Mouse (Mus musculus) CH12.LX (cell line): ENCODE results near the gene Pdzd2. TPM values are rescaled to one million over a fixed set of nuclear protein-coding genes. Genes with fewer than 3 reads are reported as not detected.

Source experiments
- DNase-seq: peaks from one replicate; pipeline ENCODE4 v3.0.0-alpha.2; 2013; ENCODE audit errors: extremely low read depth
- H3K27ac ChIP-seq: 2 replicates; pipeline ENCODE4 v1.5.1; 2012; ENCODE audit warnings: low read depth, mild to moderate bottlenecking, control low read depth, moderate library complexity; ENCODE audit not compliant: insufficient read depth
- H3K27me3 ChIP-seq: replicated peaks from 2 replicates; pipeline ENCODE3; 2012; ENCODE audit warnings: inconsistent platforms
- H3K36me3 ChIP-seq, 2 experiments: replicated peaks in 1 of 2; 2 replicates each; pipeline versions ENCODE3 to v1.6.1; 2012; ENCODE audit warnings: inconsistent platforms in 1 of 2, low read length in 1 of 2, mild to moderate bottlenecking in 1 of 2, mixed read lengths in 1 of 2, moderate library complexity in 1 of 2; ENCODE audit not compliant: control insufficient read depth in 1 of 2, insufficient read depth in 1 of 2
- H3K4me1 ChIP-seq, 2 experiments: 2 replicates each; pipeline ENCODE4 v1.6.1; 2012; ENCODE audit warnings: inconsistent platforms in 1 of 2, moderate library complexity in 1 of 2; ENCODE audit not compliant: insufficient read depth in 2 of 2, control insufficient read depth in 1 of 2
- H3K4me2 ChIP-seq: 2 replicates; pipeline ENCODE4 v1.6.1; 2012; ENCODE audit warnings: low read depth, mild to moderate bottlenecking, control low read depth; ENCODE audit not compliant: poor library complexity, insufficient read depth, severe bottlenecking
- H3K4me3 ChIP-seq, 3 experiments: fragments of 150-350 bp in 1 of 3; sonication (generic) in 1 of 3; replicated peaks in 1 of 3; 2 replicates each; pipeline versions ENCODE3 to v1.5.1; 2011 to 2012; ENCODE audit warnings: low read depth in 2 of 3, low read length in 2 of 3, mild to moderate bottlenecking in 2 of 3, moderate library complexity in 2 of 3, control low read depth in 1 of 3, improper control_type of control experiment in 1 of 3, inconsistent platforms in 1 of 3, mixed read lengths in 1 of 3; ENCODE audit not compliant: poor library complexity in 1 of 3
- H3K79me2 ChIP-seq: replicated peaks from 2 replicates; pipeline ENCODE4 v1.6.1; 2012; ENCODE audit warnings: mild to moderate bottlenecking, moderate library complexity; ENCODE audit not compliant: control insufficient read depth, poor library complexity, insufficient read depth, severe bottlenecking; ENCODE audit errors: extremely low read depth
- H3K9ac ChIP-seq: 2 replicates; pipeline ENCODE4 v1.6.1; 2012; ENCODE audit warnings: low read depth, mild to moderate bottlenecking, control low read depth, moderate library complexity; ENCODE audit not compliant: insufficient read depth
- H3K9me3 ChIP-seq: replicated peaks from 2 replicates; pipeline ENCODE3; 2012; ENCODE audit warnings: low read length, inconsistent platforms, mixed read lengths
- BHLHE40 ChIP-seq: IDR thresholded peaks from 2 replicates; pipeline ENCODE4 v1.6.1; 2011; ENCODE audit warnings: mild to moderate bottlenecking, low read depth, low read length, improper control_type of control experiment
- CHD2 ChIP-seq: IDR thresholded peaks from 2 replicates; pipeline ENCODE4 v1.6.1; 2011; ENCODE audit warnings: low read length, improper control_type of control experiment
- EP300 ChIP-seq: IDR thresholded peaks from 2 replicates; pipeline ENCODE4 v1.6.1; 2011; ENCODE audit warnings: low read length, improper control_type of control experiment
- ETS1 ChIP-seq: conservative IDR thresholded peaks from 2 replicates; pipeline ENCODE4 v1.6.1; 2012; ENCODE audit warnings: low read depth, mild to moderate bottlenecking, inconsistent platforms, low read length, improper control_type of control experiment, moderate library complexity
- HCFC1 ChIP-seq: IDR thresholded peaks from 2 replicates; pipeline ENCODE4 v1.6.1; 2012; ENCODE audit warnings: low read depth, mild to moderate bottlenecking, inconsistent platforms, low read length, improper control_type of control experiment
- KAT2A ChIP-seq: IDR thresholded peaks from 2 replicates; pipeline ENCODE4 v1.6.1; 2012; ENCODE audit warnings: low read length, improper control_type of control experiment, inconsistent platforms; ENCODE audit not compliant: insufficient replicate concordance
- MAFK ChIP-seq: IDR thresholded peaks from 2 replicates; pipeline ENCODE4 v1.6.1; 2011; ENCODE audit warnings: low read length, improper control_type of control experiment; ENCODE audit not compliant: insufficient replicate concordance
- MAZ ChIP-seq: IDR thresholded peaks from 2 replicates; pipeline ENCODE4 v1.6.1; 2012; ENCODE audit warnings: low read depth, mild to moderate bottlenecking, inconsistent platforms, low read length, improper control_type of control experiment, moderate library complexity
- MEF2A ChIP-seq: IDR thresholded peaks from 2 replicates; pipeline ENCODE4 v1.6.1; 2014; ENCODE audit warnings: low read depth, mild to moderate bottlenecking, inconsistent platforms, low read length, improper control_type of control experiment, borderline replicate concordance
- MXI1 ChIP-seq: IDR thresholded peaks from 2 replicates; pipeline ENCODE4 v1.6.1; 2011; ENCODE audit warnings: mild to moderate bottlenecking, low read depth, low read length, improper control_type of control experiment
- NELFE ChIP-seq: IDR thresholded peaks from 2 replicates; pipeline ENCODE4 v1.6.1; 2011; ENCODE audit warnings: low read depth, low read length, improper control_type of control experiment
- NRF1 ChIP-seq: IDR thresholded peaks from 2 replicates; pipeline ENCODE4 v1.6.1; 2014; ENCODE audit warnings: low read depth, mild to moderate bottlenecking, inconsistent platforms, low read length, improper control_type of control experiment, moderate library complexity
- POLR2A ChIP-seq: IDR thresholded peaks from 2 replicates; pipeline ENCODE4 v1.6.1; 2011; ENCODE audit warnings: low read depth, mild to moderate bottlenecking, improper control_type of control experiment, low read length
- POLR2AphosphoS2 ChIP-seq: IDR thresholded peaks from 2 replicates; pipeline ENCODE4 v1.6.1; 2011; ENCODE audit warnings: low read depth, low read length, improper control_type of control experiment
- RCOR1 ChIP-seq: conservative IDR thresholded peaks from 2 replicates; pipeline ENCODE4 v1.6.1; 2012; ENCODE audit warnings: low read depth, mild to moderate bottlenecking, inconsistent platforms, low read length, improper control_type of control experiment
- SIN3A ChIP-seq: IDR thresholded peaks from 2 replicates; pipeline ENCODE4 v1.6.1; 2012; ENCODE audit warnings: low read length, improper control_type of control experiment, inconsistent platforms
- UBTF ChIP-seq: IDR thresholded peaks from 2 replicates; pipeline ENCODE4 v1.6.1; 2012; ENCODE audit warnings: low read depth, mild to moderate bottlenecking, inconsistent platforms, low read length, improper control_type of control experiment, moderate library complexity
- ZMIZ1 ChIP-seq: IDR thresholded peaks from 2 replicates; pipeline ENCODE4 v1.6.1; 2012; ENCODE audit warnings: low read depth, mild to moderate bottlenecking, inconsistent platforms, low read length, improper control_type of control experiment
- dilution Hi-C: fragments of 300-500 bp; cut with MboI; formaldehyde crosslinking; loops from 2 replicates; pipeline ENCODE4 v1.14.3; 2020; ENCODE audit warnings: low sequenced_read_pairs; ENCODE audit not compliant: extremely low pct_unique_long_range_greater_than_20kb, extremely low pct_ligation_motif_present
- in situ Hi-C: fragments of 300-500 bp; cut with MboI; formaldehyde crosslinking; loops from 3 replicates; pipeline ENCODE4 v1.14.3; 2019; ENCODE audit warnings: low sequenced_read_pairs, low pct_ligation_motif_present, low pct_unique_long_range_greater_than_20kb, mixed read lengths
- polyA plus RNA-seq: library from polyadenylated mRNA; unstranded; fragments of >175 nt; gene quantifications from 2 replicates; pipeline ENCODE4 v1.2.1, GENCODE M21; 2012; ENCODE audit warnings: low read depth; ENCODE audit not compliant: insufficient read length
- total RNA-seq, 2 experiments: library from RNA; depleted of rRNA; stranded (reverse); fragments of 300-350 nt in 1 of 2; fragments of >200 nt in 1 of 2; gene quantifications; 2 replicates each; pipeline ENCODE4 v1.2.3; 2012 to 2014

Pdzd2 gene
- total and polyA plus RNA-seq, 3 experiments = 0.04 to 0.24 (median 0.17) TPM

GRCm38 (mm10) chr15:12465748-12466147 is 274.0 kb downstream of the Pdzd2 start:
- in situ Hi-C loops = no loop called here
- no peaks in the 10 kb centered on the region for H3K4me1 ChIP-seq
- H3K27ac ChIP-seq = no peak overlapping the region
- no peak overlapping the region for H3K9ac ChIP-seq
- no peaks in the 10 kb centered on the region for H3K27me3 ChIP-seq
- no peak for DNase-seq
- H3K4me2 ChIP-seq = no peak overlapping the region
- no peaks in the 10 kb centered on the region for H3K9me3 ChIP-seq
- TF ChIP-seq CHD2 (no peak), MAZ (no peak), UBTF (no peak)
- H3K4me3 ChIP-seq = no peak overlapping the region
- no peaks in the 10 kb centered on the region for H3K79me2 ChIP-seq
- H3K36me3 ChIP-seq = no peaks in the 10 kb centered on the region
- dilution Hi-C loops = no loop called here

- Histone ChIP-seq H3K9me3 (no peaks in the 10 kb centered on the region), H3K27ac (no peak overlapping the region), H3K36me3 (no peaks in the 10 kb centered on the region), H3K27me3 (no peaks in the 10 kb centered on the region), H3K9ac (no peak overlapping the region), H3K4me2 (no peak overlapping the region), H3K79me2 (no peaks in the 10 kb centered on the region), H3K4me3 (no peak overlapping the region), H3K4me1 (peaks cover 2 to 17% of the 10 kb centered on the region in 2 experiments; a peak in 2 of 4 replicates)
- TF ChIP-seq POLR2AphosphoS2 (no peak), MEF2A (no peak), NRF1 (no peak), MAFK (no peak), ZMIZ1 (no peak), MXI1 (no peak), RCOR1 (no peak), UBTF (no peak), ETS1 (no peak), EP300 (no peak), NELFE (no peak), KAT2A (no peak), BHLHE40 (no peak), HCFC1 (no peak), SIN3A (no peak), POLR2A (no peak)
- dilution Hi-C loops = no loop called here
- no peak for DNase-seq
- in situ Hi-C loops = no loop called here
Measured at GRCm38 (mm10) chr15:12456808-12457207, 282.9 kb downstream of the Pdzd2 start.
